Mouse (Mus musculus) cortical plate, adult 2 months (tissue): ENCODE results near the gene Zfpl1. TPM values are rescaled to one million over a fixed set of nuclear protein-coding genes. Genes with fewer than 3 reads are reported as not detected.
A peak's percentile ranks its signal among the peaks of the same experiment; 100 is the strongest.
"Not testable (repeated sequence)": the region's sequence is repeated elsewhere in the genome, so short reads cannot be mapped to it uniquely, and the experiment has no call there.

Experiments
- H3K27ac ChIP-seq: fragments of 200-500 bp; 2 replicates; pipeline ENCODE4 v1.5.1; 2012; ENCODE audit warnings: low read length, control low read depth, inconsistent platforms; ENCODE audit not compliant: insufficient read depth
- H3K4me1 ChIP-seq: fragments of 200-500 bp; 2 replicates; pipeline ENCODE4 v1.6.1; 2011; ENCODE audit warnings: low read length; ENCODE audit not compliant: control insufficient read depth, insufficient read depth
- H3K4me3 ChIP-seq: fragments of 200-500 bp; 2 replicates; pipeline ENCODE4 v1.5.1; 2011; ENCODE audit warnings: mild to moderate bottlenecking, low read length, control low read depth; ENCODE audit not compliant: insufficient read depth
- CTCF ChIP-seq: fragments of 200-500 bp; IDR thresholded peaks from 2 replicates; pipeline ENCODE4 v1.5.1; 2011; ENCODE audit warnings: mild to moderate bottlenecking, control low read depth, low read length; ENCODE audit not compliant: insufficient read depth; ENCODE audit errors: extremely low read depth
- POLR2A ChIP-seq: fragments of 200-500 bp; IDR thresholded peaks from 2 replicates; pipeline ENCODE4 v1.6.1; 2011; ENCODE audit warnings: mild to moderate bottlenecking, low read length, control low read depth; ENCODE audit not compliant: insufficient read depth; ENCODE audit errors: extremely low read depth
- polyA plus RNA-seq: library from polyadenylated mRNA; depleted of rRNA; stranded (reverse); fragments of >200 nt; gene quantifications from 2 replicates; pipeline ENCODE4 v1.2.3, GENCODE M21; 2012; rRNA removed

The Zfpl1 gene
- polyA plus RNA-seq: 81.1 and 83.9 TPM in 2 replicates

GRCm38 (mm10) chr19:6084478-6085248 lies at the start of gene Zfpl1, which contains the start of gene Cdca5:
TSS of gene Zfpl1 (minus strand) at chr19:6084956.
TSS of gene Cdca5 (plus strand) at chr19:6084983.
- Histone ChIP-seq H3K4me3 (peak within 1 kb of the TSS; percentile 53), H3K4me1 (0 out of 2 replicates have a peak, but pooled peaks cover 3% of the 10 kb centered on the region), H3K27ac (no peak within 1 kb of the TSS)
- TF ChIP-seq POLR2A (peak; percentile 70; the same call in 1 of the 2 replicates), CTCF (no peak)

DNA sequence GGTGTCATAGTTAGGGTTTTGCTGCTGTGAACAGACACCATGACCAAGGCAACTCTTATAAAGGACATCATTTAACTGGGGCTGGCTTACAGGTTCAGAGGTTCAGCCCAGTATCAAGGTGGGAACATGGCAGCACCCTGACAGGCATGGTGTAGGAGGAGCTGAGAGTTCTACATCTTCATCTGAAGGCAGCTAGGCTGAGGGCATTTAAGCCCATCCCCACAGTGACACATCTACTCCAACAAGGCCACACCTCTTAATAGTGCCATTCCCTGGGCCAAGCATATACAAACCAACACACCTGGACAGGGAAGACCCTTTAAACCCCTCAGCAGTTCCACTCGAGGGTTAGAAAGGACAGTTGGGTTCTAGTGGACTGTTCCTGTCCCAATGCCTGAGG lies 48.4 kb upstream of the Zfpl1 start:
- not testable (repeated sequence) for H3K4me1 ChIP-seq, H3K27ac ChIP-seq, H3K4me3 ChIP-seq

DNA sequence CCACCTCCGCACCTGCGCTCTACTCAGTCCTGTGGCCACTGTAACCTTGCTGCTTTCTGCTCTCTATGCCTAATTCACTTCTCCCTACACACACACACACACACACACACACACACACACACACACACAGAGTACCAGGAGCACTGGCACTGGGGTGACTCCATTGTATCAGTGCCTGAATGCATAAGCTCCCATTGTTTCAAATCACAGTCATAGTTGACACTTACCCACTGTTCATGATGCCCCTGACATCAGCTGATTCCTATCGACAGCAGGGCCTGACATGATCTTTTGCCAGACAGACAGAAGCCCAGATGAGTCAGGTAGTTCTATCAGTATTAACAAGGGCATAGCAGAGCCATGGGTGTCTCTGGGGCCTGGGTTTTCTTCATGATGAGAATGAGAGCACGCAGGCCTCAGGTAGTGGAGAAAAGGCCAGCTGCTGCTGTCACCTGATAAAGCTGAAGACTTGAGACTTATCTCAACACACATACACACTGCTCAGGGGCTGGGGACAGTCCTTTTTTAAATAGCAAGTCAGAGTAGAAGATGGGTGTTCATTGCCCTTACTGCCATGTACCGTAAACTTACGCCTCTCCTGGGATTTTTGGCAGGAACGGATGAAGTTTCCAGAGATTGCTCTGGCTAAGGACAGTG lies 47.5 kb upstream of the Zfpl1 start:
- Histone ChIP-seq H3K4me3 (no peak overlapping the region), H3K27ac (peak overlapping the region; percentile 86), H3K4me1 (no peaks in the 10 kb centered on the region)
- TF ChIP-seq CTCF (no peak), POLR2A (no peak)

DNA sequence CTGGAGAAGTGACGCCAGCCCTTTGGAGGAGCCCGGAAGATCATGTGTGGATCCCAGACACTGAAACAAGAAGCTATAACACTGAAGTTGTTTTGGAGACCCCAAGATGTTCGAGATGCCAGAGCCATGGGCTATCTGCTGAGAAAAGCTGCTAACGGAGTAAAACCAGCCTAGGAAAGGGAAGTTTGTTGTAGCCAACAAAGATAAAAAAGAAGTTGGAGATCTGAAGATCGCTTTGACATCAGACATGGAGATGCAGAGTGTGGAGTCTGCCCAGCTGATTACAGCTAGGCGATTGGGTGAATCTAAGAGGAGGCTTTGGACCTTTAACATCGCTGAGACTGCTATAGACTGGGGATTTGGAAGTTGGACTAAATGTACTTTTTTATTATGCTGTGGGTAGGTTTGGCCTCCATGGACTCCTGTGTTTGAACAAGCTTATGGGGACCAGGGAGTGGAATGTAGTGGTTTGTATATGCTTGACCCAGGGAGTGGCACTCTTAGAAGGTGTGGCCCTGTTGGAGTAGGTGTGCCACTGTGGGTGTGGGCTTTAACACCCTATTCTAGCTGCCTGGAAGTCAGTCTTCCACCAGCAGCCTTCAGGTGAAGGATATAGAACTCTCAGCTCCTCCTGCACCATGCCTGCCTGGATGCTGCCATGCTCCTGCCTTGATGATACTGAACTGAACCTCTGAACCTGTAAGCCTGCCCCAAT lies 45.8 kb upstream of the Zfpl1 start:
- H3K4me3 ChIP-seq, H3K4me1 ChIP-seq, H3K27ac ChIP-seq: not testable (repeated sequence)

GRCm38 (mm10) chr19:6127760-6128341 lies 43.1 kb upstream of the Zfpl1 start, which contains the start of gene Snx15:
TSS of gene Snx15 (minus strand) at chr19:6128304.
- peak; percentile 54; the same call in 1 of the 2 replicates for TF ChIP-seq POLR2A
- TF ChIP-seq CTCF: no peak

DNA sequence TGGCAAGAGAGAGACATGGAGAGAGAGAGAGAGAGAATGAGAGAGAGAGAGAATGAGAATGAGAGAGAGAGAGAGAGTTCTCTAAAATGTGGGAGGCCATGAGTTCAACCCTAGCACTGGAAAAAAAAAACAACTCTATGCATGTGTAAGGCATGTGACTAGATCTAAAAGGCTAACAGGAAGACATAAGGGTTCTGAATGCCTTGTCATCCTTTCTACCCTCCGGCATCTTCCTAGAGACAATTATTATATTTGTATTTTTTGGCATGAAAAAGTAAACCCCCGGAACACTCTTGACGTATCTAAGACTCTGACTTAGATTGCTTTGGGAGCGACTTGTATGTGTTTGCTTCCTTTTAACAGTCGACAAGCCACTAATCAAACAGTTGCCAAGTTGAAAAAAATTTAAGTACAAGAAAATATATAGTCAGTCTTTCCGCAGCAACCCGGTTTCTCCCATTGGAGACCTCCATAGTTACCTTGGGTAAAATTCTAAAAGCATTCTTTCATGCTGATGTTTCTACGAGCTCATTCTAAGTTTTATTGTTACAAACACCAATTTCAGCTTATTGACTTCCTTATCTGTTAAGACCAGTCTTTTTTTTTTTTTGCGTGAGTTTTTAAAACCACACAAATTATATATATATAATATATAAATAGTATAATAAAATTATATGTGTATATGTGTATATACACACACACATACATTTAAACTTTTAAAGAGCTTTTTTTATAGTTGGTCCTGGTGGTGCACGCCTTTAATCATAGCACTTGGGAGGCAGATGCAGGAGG lies 42.2 kb upstream of the Zfpl1 start:
- Histone ChIP-seq H3K27ac (no peak overlapping the region), H3K4me1 (no peaks in the 10 kb centered on the region), H3K4me3 (peak overlapping the region; percentile 60)
- no peak for TF ChIP-seq CTCF
- TF ChIP-seq POLR2A: no peak

More at GRCm38 (mm10) chr19:6127760-6128341, 43.1 kb upstream of the Zfpl1 start, which contains the start of gene Snx15:
- no peaks in the 10 kb centered on the region for H3K4me1 ChIP-seq
- peak within 1 kb of the TSS; percentile 67 for H3K27ac ChIP-seq
- H3K4me3 ChIP-seq: peak within 1 kb of the TSS; percentile 60

GRCm38 (mm10) chr19:6126289-6126688 lies 41.5 kb upstream of the Zfpl1 start:
- TF ChIP-seq POLR2A (no peak), CTCF (peak; percentile 50; the same call in 1 of the 2 replicates)
- Histone ChIP-seq H3K4me1 (no peaks in the 10 kb centered on the region), H3K27ac (no peak overlapping the region), H3K4me3 (no peak overlapping the region)

DNA sequence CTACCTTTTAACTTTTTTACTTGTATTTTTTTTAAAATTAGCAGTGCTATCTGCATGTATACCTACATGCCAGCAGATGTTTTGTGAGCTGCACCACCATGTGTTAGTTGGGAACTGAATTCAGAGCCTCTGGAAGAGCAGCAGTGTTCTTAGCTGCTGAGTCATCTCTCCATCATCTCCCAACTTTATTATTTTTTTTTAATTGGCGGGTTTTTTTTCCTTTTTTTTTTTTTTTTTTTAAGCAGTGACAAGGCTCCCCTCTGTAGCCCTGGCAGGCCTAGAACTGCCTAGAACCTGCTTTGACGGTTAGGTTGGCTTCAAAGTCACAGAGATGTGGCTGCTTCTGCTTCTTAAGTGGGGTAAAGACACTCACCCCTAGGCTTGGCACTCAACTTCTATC lies 40.1 kb upstream of the Zfpl1 start:
- no peak overlapping the region for H3K4me3 ChIP-seq
- H3K4me1 ChIP-seq: no peaks in the 10 kb centered on the region
- TF ChIP-seq CTCF: no peak
- TF ChIP-seq POLR2A: no peak
- H3K27ac ChIP-seq: no peak overlapping the region

DNA sequence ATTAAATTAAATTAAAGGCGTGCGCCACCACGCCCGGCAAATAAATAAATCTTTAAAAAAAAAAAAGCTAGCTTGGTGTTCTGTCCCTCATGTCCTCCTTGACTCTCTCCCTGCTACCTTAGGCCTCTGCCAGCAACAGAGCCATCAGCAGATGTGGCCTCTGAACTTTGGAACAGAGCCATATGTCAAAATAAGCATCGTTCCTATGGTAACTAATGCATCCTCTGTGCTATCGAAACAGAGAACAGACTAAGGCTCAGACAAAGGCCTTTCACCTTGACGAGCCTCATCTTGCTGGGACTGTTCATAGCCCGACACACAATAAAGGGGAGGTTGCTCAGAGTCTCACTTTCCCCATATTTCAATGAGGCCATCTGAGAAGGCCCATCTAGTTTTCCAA lies 38.6 kb upstream of the Zfpl1 start:
- H3K27ac ChIP-seq: no peak overlapping the region
- no peak for TF ChIP-seq POLR2A
- no peak for TF ChIP-seq CTCF
- H3K4me1 ChIP-seq: no peaks in the 10 kb centered on the region

More for the DNA sequence above, 38.6 kb upstream of the Zfpl1 start:
- H3K4me3 ChIP-seq: no peak overlapping the region
